Mouse (Mus musculus) heart, embryonic 14.5 days (tissue): ENCODE measurements around the gene Col4a2. TPM values are rescaled to one million over a fixed set of nuclear protein-coding genes. Genes with fewer than 3 reads are reported as not detected.

ENCODE experiments used
- ATAC-seq: fragments of 200-750 bp; cut with Nextera tagmentation; 2 replicates; pipeline ENCODE4 v1.8.0; 2017; ENCODE audit warnings: low read depth, moderate TSS enrichment; ENCODE audit not compliant: insufficient number of reproducible peaks, insufficient read depth, low FRiP score
- H3K27ac ChIP-seq, 2 experiments: fragments of 200-500 bp in 1 of 2; fragments of 300-500 bp in 1 of 2; sonication (generic) in 1 of 2; replicated peaks in 1 of 2; 2 replicates each; pipeline ENCODE4 v1.5.1; 2012 to 2014; ENCODE audit warnings: low read depth in 2 of 2, low read length in 2 of 2, control low read depth in 1 of 2, mild to moderate bottlenecking in 1 of 2, mixed read lengths in 1 of 2; ENCODE audit not compliant: control insufficient read depth in 1 of 2, insufficient read depth in 1 of 2
- H3K27me3 ChIP-seq: fragments of 300-500 bp; sonication (generic); 2 replicates; pipeline ENCODE4 v1.6.1; 2014; ENCODE audit warnings: mild to moderate bottlenecking, low read length, control low read depth; ENCODE audit not compliant: control insufficient read depth, insufficient read depth
- H3K36me3 ChIP-seq: fragments of 300-500 bp; sonication (generic); 2 replicates; pipeline ENCODE4 v1.6.1; 2014; ENCODE audit warnings: mild to moderate bottlenecking, control low read depth, low read length, mixed read lengths; ENCODE audit not compliant: control insufficient read depth, insufficient read depth
- H3K4me1 ChIP-seq, 2 experiments: fragments of 200-500 bp in 1 of 2; fragments of 300-500 bp in 1 of 2; sonication (generic) in 1 of 2; 2 replicates each; pipeline ENCODE4 v1.6.1; 2012 to 2014; ENCODE audit warnings: low read length in 2 of 2, control low read depth in 1 of 2, mixed read lengths in 1 of 2; ENCODE audit not compliant: control insufficient read depth in 2 of 2, insufficient read depth in 2 of 2
- H3K4me2 ChIP-seq: fragments of 300-500 bp; sonication (generic); 2 replicates; pipeline ENCODE4 v1.6.1; 2014; ENCODE audit warnings: mild to moderate bottlenecking, low read length
- H3K4me3 ChIP-seq, 2 experiments: fragments of 200-500 bp in 1 of 2; fragments of 300-500 bp in 1 of 2; sonication (generic) in 1 of 2; 2 replicates each; pipeline ENCODE4 v1.5.1; 2012 to 2014; ENCODE audit warnings: low read length in 2 of 2, mild to moderate bottlenecking in 2 of 2, control low read depth in 1 of 2, low read depth in 1 of 2, moderate library complexity in 1 of 2; ENCODE audit not compliant: control insufficient read depth in 1 of 2, insufficient read depth in 1 of 2
- H3K9ac ChIP-seq: fragments of 300-500 bp; sonication (generic); 2 replicates; pipeline ENCODE4 v1.6.1; 2014; ENCODE audit warnings: mild to moderate bottlenecking, low read length
- H3K9me3 ChIP-seq: fragments of 300-500 bp; sonication (generic); 2 replicates; pipeline ENCODE4 v1.6.1; 2016; ENCODE audit warnings: low read length, control low read depth; ENCODE audit not compliant: control insufficient read depth
- WGBS: fragments of 180-500 bp; shearing (Covaris S2); extraction: QIAGEN DNeasy Blood & Tissue Kit; methylation state at CpG from one replicate; pipeline ENCODE4 v1.1.7; 2014; 5-methylcytosine and 5-hydroxymethylcytosine counted together
- polyA plus RNA-seq: library from polyadenylated mRNA; unstranded; fragments of >200 nt; fragmentation: Nextera tagmentation; extraction: Ambion mirVana; gene quantifications from 2 replicates; pipeline ENCODE4 v1.2.1, GENCODE M21; 2014

The Col4a2 gene
- polyA plus RNA-seq, 1 experiment from 2014 or later, result 77.7 TPM

DNA sequence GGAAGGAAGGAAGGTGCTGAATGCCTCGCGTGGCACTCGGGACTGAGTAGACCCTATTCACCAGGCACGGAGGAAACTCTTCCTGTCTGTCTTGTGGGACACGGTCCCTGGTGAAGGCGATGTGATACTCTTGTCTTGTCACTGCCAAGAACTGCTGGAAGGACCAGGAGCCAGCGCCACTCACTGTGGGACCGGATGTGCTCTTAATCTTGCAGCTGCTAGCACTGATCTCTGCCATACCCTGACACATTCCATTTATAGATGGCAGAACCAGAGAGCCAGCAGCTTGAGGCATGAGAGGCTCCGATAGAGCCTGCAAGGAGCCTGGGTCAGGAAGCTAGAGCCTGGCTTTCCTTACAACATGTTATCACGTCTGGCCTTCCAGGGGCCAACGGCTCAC, 36.0 kb downstream of the Col4a2 start:
- peaks cover 22 to 48% of the 10 kb centered on the region in 2 experiments for H3K4me1 ChIP-seq
- H3K9me3 ChIP-seq, result no peaks in the 10 kb centered on the region
- no peak overlapping the region for H3K4me3 ChIP-seq
- peak; percentile 66 for ATAC-seq
- 13% methylated on average over 11 of the region's 11 CpGs for WGBS
- peak overlapping the region; percentile 31 for H3K4me2 ChIP-seq
- no peak overlapping the region for H3K9ac ChIP-seq
- H3K36me3 ChIP-seq, result no peaks in the 10 kb centered on the region
- no peaks in the 10 kb centered on the region for H3K27me3 ChIP-seq
- peak overlapping the region; percentile 43 to 79 for H3K27ac ChIP-seq

DNA sequence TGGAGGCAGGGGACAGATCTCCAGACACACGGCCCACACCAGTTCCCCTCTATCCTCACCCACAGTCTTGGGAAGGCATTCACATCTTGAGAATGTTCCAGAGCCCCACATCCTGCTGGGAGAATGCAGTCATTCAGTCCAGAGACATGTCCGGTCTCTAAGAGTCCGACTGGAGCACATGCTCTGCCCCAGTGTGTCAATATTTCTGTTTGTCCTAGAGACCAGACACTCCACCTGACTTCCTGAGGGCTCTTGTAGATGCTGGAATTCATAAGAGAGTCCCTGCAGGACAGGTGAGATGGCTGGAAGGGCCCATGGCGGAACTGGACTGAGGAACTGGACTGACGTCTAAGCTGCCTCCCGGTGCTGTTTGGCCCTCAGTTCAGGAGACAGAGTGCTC, 38.8 kb downstream of the Col4a2 start:
- no peaks in the 10 kb centered on the region for H3K27me3 ChIP-seq
- no peaks in the 10 kb centered on the region for H3K9me3 ChIP-seq
- no peak for ATAC-seq
- H3K9ac ChIP-seq, result no peak overlapping the region
- WGBS, result 88% methylated on average over 6 of the region's 6 CpGs
- no peak overlapping the region for H3K4me3 ChIP-seq
- peaks cover 23 to 40% of the 10 kb centered on the region in 2 experiments for H3K4me1 ChIP-seq
- H3K4me2 ChIP-seq, result no peak overlapping the region
- peaks cover 17% of the 10 kb centered on the region for H3K36me3 ChIP-seq
- H3K27ac ChIP-seq, result no peak overlapping the region

DNA sequence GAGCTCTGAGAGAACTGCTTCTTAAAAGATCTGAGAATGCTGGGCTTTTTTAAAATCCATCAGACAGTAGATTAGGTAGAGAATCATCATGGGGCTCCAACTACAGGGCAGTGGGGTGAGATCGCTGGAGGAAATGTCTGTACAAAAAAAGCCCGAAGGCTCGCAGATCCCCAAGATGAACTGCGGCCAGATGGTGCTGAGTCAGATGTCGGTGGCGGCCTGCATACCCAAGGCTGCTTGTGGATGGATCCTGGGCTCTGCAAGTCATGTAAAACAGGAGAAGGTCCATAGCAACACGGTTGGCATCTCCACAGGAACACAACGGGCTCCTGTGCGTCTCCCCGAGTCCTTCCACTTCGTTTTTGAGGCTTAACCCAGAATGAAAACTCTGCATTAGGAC, 39.9 kb downstream of the Col4a2 start:
- Histone ChIP-seq H3K9me3 (no peaks in the 10 kb centered on the region), H3K36me3 (peaks cover 20% of the 10 kb centered on the region), H3K27me3 (no peaks in the 10 kb centered on the region), H3K4me3 (no peak overlapping the region), H3K4me2 (no peak overlapping the region), H3K4me1 (peaks cover 32 to 46% of the 10 kb centered on the region in 2 experiments), H3K27ac (no peak overlapping the region), H3K9ac (no peak overlapping the region)
- WGBS, result 81% methylated on average over 11 of the region's 11 CpGs
- no peak for ATAC-seq

DNA sequence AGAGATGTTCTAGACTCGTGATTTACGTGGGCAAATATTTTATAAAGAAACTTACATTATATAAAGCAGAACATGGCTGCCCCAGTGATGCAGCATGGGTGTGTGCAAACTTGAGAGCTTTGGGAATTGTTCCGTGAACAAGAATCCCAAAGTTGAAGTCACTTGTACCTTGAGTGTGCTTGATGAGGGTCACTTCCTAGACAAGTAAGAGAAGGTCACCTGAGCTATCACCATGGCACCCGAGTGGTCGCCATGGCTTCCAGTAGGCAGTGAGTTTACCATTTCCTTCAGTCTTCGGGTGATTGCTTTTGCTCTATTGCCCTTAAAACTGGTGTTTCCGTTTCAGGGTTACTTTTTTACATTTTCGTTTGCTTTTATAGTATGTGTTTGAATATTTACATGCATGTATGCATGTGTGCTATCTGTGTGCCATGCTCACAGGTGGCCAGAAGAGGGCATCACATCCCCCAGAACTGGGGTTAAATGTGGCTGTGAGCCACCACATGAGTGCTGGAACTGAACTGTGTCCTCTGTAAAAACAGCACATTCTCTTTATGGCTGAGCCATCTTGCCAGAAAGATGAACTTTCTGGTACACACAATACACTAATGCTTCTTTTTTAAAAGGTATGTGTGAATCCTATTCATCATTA, 42.3 kb downstream of the Col4a2 start:
- 93% methylated on average over 8 of the region's 8 CpGs for WGBS
- no peak overlapping the region for H3K4me3 ChIP-seq
- peaks cover 25 to 33% of the 10 kb centered on the region in 2 experiments for H3K4me1 ChIP-seq
- no peak overlapping the region for H3K4me2 ChIP-seq
- no peak overlapping the region for H3K9ac ChIP-seq
- H3K9me3 ChIP-seq, result no peaks in the 10 kb centered on the region
- H3K36me3 ChIP-seq, result peaks cover 25% of the 10 kb centered on the region
- ATAC-seq, result no peak
- H3K27ac ChIP-seq, result no peak overlapping the region
- H3K27me3 ChIP-seq, result no peaks in the 10 kb centered on the region

DNA sequence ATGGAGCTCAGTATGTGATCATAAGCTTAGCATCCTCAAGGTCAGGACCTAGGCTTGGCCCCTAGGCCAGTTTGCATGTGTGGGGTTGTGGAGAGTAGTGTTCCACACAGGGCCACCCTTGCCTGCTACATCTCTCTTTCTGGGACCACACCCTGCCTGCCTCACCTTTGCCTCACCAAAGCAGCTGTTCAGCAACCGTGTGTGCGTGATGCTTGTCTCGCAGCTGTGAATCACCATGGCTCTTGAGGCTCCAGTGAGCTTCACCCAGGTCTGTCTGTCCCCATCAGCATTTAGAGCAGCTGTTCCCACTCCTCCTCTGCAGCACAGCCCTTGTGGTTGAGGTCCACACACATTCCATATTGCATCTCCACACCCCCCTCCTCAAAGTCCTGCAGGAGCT, 43.3 kb downstream of the Col4a2 start:
- Histone ChIP-seq H3K27me3 (no peaks in the 10 kb centered on the region), H3K9me3 (no peaks in the 10 kb centered on the region), H3K27ac (no peak overlapping the region), H3K36me3 (peaks cover 25% of the 10 kb centered on the region), H3K4me3 (no peak overlapping the region), H3K4me2 (no peak overlapping the region), H3K4me1 (peaks cover 23 to 31% of the 10 kb centered on the region in 2 experiments), H3K9ac (no peak overlapping the region)
- 89% methylated on average over 3 of the region's 3 CpGs for WGBS
- no peak for ATAC-seq

DNA sequence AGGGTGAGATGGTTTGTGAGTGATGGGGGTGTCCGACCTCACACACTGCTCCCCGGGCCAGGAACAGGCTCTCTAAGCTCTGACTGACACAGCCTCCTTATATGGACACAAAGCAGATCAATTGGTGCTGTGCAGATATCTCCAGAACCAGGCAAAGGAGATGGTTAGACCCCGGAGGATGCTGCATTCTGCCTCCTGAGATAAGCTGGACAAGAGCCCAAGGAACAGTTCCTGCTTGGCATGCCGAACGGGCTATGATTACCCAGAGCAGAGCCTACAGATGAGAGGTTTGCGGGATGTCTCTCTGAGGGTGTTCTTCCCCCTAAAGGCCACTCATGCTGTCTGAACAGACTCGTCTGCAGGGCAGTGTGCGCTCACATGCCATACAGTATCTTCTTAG, 44.2 kb downstream of the Col4a2 start:
- 33% methylated on average over 8 of the region's 8 CpGs for WGBS
- no peaks in the 10 kb centered on the region for H3K9me3 ChIP-seq
- no peaks in the 10 kb centered on the region for H3K27me3 ChIP-seq
- no peak overlapping the region for H3K4me2 ChIP-seq
- peaks cover 25% of the 10 kb centered on the region for H3K36me3 ChIP-seq
- peak overlapping the region; percentile 66 to 79 for H3K27ac ChIP-seq
- no peak overlapping the region for H3K4me3 ChIP-seq
- ATAC-seq, result no peak
- peaks cover 23 to 34% of the 10 kb centered on the region in 2 experiments for H3K4me1 ChIP-seq
- no peak overlapping the region for H3K9ac ChIP-seq

DNA sequence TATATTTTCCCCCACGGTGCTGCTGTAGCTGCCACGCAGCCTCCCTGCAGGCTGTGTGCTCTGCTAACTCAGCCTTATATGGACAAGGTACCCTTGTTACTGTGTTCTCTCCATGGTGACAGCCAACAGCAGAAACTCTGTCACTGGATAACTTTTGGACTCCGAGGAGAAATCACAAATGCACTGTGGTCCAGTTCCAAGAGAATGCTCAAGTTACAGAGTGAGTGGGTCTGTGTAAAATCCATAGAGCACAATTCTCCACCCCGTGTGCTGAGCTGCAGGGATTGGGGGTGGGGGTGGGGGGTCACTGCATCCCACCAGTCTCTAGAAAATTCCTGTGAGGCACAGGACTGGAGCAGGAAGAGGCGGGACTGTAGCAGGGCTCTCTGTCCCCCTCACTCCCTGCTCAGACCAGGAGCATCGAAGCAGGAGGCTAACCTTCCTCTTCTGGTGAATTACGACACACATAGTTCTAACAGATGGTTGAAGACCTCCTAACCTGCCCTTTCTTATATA, 45.4 kb downstream of the Col4a2 start:
- ATAC-seq, result peak; percentile 41; the same call in 1 of the 2 replicates

More for the DNA sequence above, 45.4 kb downstream of the Col4a2 start:
- peaks cover 31 to 46% of the 10 kb centered on the region in 2 experiments for H3K4me1 ChIP-seq
- 26% methylated on average over 7 of the region's 7 CpGs for WGBS
- H3K27me3 ChIP-seq, result no peaks in the 10 kb centered on the region
- H3K4me2 ChIP-seq, result peak overlapping the region; percentile 47
- peak overlapping the region; percentile 55 for H3K9ac ChIP-seq
- H3K36me3 ChIP-seq, result peaks cover 25% of the 10 kb centered on the region
- no peak overlapping the region for H3K4me3 ChIP-seq
- H3K9me3 ChIP-seq, result no peaks in the 10 kb centered on the region
- H3K27ac ChIP-seq, result peak overlapping the region; percentile 66 to 79
